Mouse (Mus musculus) cerebellum, adult 2 months (tissue): ENCODE measurements around the gene Shtn1. TPM values are rescaled to one million over a fixed set of nuclear protein-coding genes. Genes with fewer than 3 reads are reported as not detected.

Experiments
- DNase-seq, 2 experiments: peaks; one replicate each; pipeline ENCODE4 v3.0.0; 2021
- H3K27ac ChIP-seq: fragments of 200-500 bp; 2 replicates; pipeline ENCODE4 v1.5.1; 2012; ENCODE audit warnings: low read length, control low read depth, inconsistent platforms; ENCODE audit not compliant: insufficient read depth
- H3K27me3 ChIP-seq: fragments of 200-500 bp; 2 replicates; pipeline ENCODE4 v1.6.1; 2012; ENCODE audit warnings: inconsistent platforms, mild to moderate bottlenecking, low read length, moderate library complexity; ENCODE audit not compliant: control insufficient read depth, insufficient read depth
- H3K4me1 ChIP-seq: fragments of 200-500 bp; 2 replicates; pipeline ENCODE4 v1.6.1; 2011; ENCODE audit warnings: low read length; ENCODE audit not compliant: control insufficient read depth, insufficient read depth
- H3K4me3 ChIP-seq: fragments of 200-500 bp; replicated peaks from 2 replicates; pipeline ENCODE3; 2011; ENCODE audit warnings: mild to moderate bottlenecking, low read depth, low read length, control low read depth; ENCODE audit not compliant: insufficient read depth
- CTCF ChIP-seq: fragments of 200-500 bp; IDR thresholded peaks from 2 replicates; pipeline ENCODE4 v1.5.1; 2011; ENCODE audit warnings: low read depth, mild to moderate bottlenecking, control low read depth, low read length, moderate library complexity, borderline replicate concordance; ENCODE audit not compliant: insufficient read depth
- POLR2A ChIP-seq: fragments of 200-500 bp; IDR thresholded peaks from 2 replicates; pipeline ENCODE4 v1.6.1; 2011; ENCODE audit warnings: low read length, control low read depth, borderline replicate concordance; ENCODE audit not compliant: insufficient read depth
- WGBS: fragments of 180-500 bp; shearing (Covaris S2); methylation state at CpG from one replicate; pipeline ENCODE4 v1.1.7; 2018; 5-methylcytosine and 5-hydroxymethylcytosine counted together
- polyA plus RNA-seq: library from polyadenylated mRNA; depleted of rRNA; stranded (reverse); fragments of >200 nt; gene quantifications from 2 replicates; pipeline ENCODE4 v1.2.3, GENCODE M21; 2012

Shtn1 gene
- polyA plus RNA-seq, 1 experiment: 22.5 TPM

DNA sequence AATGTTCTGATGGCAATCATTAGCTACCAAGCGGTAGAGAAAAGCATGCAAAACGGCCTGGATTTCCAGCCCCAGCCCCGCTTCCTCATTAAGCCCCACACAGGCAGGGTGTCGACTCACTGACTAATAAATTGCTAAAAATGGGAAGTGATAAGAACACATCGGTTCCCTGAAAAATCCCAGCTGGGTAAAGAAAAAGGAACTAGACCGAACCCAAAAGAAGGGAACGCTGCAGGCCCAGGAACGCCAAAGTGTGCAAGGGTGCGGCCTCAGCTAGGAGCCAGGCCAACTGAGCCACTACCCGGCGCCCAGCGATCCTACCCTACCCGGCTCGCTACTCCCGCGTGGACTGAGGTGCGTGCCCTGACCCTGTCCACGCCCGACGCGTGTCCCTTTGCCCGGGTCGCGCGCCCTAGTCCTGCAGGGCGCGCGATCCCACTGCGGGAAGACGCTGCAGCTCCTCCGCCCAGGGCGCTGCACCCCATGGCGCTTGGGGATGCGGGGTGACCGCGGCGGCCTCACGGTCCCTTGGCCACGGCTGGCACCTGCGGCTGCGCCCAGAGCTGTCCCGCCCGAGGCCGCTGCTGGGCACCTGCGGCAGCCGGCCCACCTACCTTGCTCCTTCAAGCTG lies 944 bp downstream of the Shtn1 start:
- 4% methylated on average over 46 of the region's 46 CpGs for WGBS
- peak overlapping the region; percentile 90 for H3K4me3 ChIP-seq
- no peak for DNase-seq
- TF ChIP-seq CTCF (no peak), POLR2A (no peak)
- H3K4me1 ChIP-seq: peaks cover 6% of the 10 kb centered on the region
- no peaks in the 10 kb centered on the region for H3K27me3 ChIP-seq
- peak overlapping the region; percentile 31; the same call in 1 of the 2 replicates for H3K27ac ChIP-seq

DNA sequence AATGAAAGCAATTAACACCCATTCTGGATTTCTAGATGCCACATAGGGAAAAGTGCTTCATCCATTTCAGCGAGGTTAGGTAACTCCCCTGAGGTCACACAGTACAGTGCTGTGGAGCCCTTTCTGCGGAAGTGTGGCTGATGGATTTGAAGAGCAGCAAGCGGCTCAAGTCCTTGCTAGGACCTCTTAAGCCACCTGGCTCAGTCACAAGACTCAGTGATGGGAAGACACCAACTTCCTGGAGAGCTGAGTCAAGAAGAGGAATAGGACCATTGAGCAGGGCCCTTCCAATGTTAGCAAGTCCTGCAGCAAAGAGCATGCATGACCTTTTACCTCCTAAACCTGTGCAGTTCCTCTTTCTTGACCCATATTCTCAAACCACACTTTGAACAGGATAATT lies 1.5 kb downstream of the Shtn1 start:
- no peak for DNase-seq
- TF ChIP-seq POLR2A (no peak), CTCF (no peak)
- Histone ChIP-seq H3K4me3 (peak overlapping the region; percentile 90), H3K4me1 (peaks cover 6% of the 10 kb centered on the region), H3K27ac (no peak overlapping the region), H3K27me3 (no peaks in the 10 kb centered on the region)
- 72% methylated on average over 3 of the region's 3 CpGs for WGBS

DNA sequence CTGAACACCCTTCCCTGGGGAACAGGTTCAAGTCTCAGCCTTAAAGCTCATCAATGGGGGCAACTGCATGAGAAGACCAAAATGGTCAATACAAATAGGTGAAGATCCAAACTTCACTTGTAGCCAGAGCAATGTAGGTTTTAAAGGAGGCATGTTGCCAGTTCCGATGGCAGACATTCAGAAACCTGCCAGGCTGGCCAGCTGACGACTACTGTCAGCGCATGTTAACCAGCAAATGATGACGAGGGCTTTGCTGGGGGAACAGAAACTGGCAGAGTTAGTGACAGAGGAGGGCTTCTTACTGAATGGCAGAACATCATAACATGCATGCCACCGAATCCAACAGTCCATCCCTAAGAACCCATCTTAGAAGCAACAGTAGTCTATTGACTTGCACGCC lies 2.9 kb downstream of the Shtn1 start:
- H3K4me3 ChIP-seq: no peak overlapping the region
- H3K27me3 ChIP-seq: no peaks in the 10 kb centered on the region
- no peak overlapping the region for H3K27ac ChIP-seq
- H3K4me1 ChIP-seq: peaks cover 6% of the 10 kb centered on the region
- peak; percentile 30 to 38 for DNase-seq
- WGBS: 28% methylated on average over 6 of the region's 6 CpGs
- TF ChIP-seq CTCF (no peak), POLR2A (no peak)

DNA sequence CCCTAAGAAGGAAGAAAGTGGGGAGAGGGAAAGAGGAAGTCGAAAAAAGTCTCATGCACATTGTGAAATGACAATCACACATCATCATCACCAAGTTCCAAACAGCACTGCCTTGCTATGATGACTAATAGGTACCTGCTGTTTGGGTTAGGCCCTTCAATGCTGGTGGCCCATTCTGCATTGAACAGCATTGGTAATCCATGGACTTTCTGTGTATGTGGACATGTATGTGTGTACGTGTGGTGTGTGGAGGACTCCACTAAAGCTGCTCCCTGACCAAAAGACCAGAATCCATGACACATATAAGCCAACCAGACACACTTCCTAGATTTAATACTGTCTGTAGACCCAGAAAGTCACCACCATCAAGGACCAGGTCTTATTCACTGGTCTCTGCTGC lies 3.9 kb downstream of the Shtn1 start:
- DNase-seq: no peak
- TF ChIP-seq CTCF: no peak
- TF ChIP-seq POLR2A: no peak
- no peaks in the 10 kb centered on the region for H3K27me3 ChIP-seq
- H3K4me3 ChIP-seq: no peak overlapping the region
- 96% methylated on average over 2 of the region's 2 CpGs for WGBS
- H3K27ac ChIP-seq: no peak overlapping the region
- peaks cover 9% of the 10 kb centered on the region for H3K4me1 ChIP-seq

DNA sequence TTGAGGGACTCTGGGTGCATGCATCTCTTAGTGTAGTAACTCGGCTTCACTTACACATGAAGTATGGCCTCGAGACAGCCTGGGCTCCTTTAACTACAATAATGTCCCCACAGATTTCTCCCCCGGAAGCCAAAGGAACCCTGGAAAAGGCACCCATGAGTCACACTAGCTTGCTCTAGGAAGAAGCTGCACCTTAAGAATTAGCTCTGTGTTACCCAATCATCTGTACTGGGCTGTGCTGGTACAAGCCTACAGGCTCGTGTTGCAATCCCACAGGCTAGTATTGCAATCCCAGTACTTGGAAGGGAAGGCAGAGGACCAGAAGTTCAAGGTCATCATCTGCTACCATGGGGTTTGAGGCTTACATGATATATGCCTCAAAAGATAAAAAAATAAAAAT lies 4.5 kb downstream of the Shtn1 start:
- no peak for TF ChIP-seq CTCF
- TF ChIP-seq POLR2A: no peak
- Histone ChIP-seq H3K27me3 (no peaks in the 10 kb centered on the region), H3K4me3 (no peak overlapping the region), H3K27ac (no peak overlapping the region), H3K4me1 (peaks cover 9% of the 10 kb centered on the region)
- WGBS: 94% methylated on average over 4 of the region's 4 CpGs
- DNase-seq: no peak

DNA sequence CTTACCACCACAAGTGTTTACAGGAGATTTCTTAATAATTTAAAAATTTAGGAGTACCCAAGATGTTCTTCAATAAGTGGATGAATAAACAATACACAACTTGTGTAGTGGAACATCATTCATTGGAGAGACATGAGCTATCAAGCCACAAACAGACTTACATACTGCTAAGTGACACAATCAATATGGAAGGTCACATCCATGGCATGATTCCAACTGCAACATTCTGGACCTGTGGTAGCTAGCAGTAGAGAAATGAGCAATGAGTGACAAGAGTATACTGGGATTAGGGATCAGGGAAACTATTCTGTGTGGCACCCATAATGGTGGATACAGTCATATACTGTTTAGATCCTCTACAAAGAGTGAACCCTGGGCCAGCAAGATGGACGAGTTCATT lies 8.2 kb downstream of the Shtn1 start:
- 71% methylated on average over 1 of the region's 1 CpGs for WGBS
- no peak for TF ChIP-seq POLR2A
- Histone ChIP-seq H3K4me1 (peaks cover 3% of the 10 kb centered on the region; the same call in 1 of the 2 replicates), H3K27ac (no peak overlapping the region), H3K27me3 (no peaks in the 10 kb centered on the region), H3K4me3 (no peak overlapping the region)
- no peak for DNase-seq

DNA sequence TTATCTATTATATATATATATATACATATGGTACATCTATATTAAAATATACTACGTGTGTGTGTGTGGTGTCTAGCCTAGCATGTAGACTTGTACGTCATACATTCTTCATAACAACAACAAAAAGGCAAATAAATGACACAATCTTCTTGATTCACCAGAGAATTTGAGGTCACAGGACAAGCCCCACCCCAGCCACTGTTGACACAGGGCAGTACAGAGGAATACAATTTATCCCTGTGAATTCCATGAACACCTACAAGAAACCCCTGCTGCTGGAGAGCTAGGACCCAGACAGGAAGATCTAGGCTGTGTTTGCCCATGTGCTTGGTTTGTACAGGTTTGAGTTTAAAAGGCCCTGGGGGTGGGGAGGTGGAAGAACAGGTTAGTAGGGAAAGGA lies 9.2 kb downstream of the Shtn1 start:
- H3K27me3 ChIP-seq: no peaks in the 10 kb centered on the region
- 90% methylated on average over 2 of the region's 2 CpGs for whole genome bisulfite sequencing
- no peak overlapping the region for H3K27ac ChIP-seq
- H3K4me1 ChIP-seq: peaks cover 3% of the 10 kb centered on the region; the same call in 1 of the 2 replicates
- no peak overlapping the region for H3K4me3 ChIP-seq
- DNase-seq: no peak
- TF ChIP-seq CTCF (no peak), POLR2A (no peak)

DNA sequence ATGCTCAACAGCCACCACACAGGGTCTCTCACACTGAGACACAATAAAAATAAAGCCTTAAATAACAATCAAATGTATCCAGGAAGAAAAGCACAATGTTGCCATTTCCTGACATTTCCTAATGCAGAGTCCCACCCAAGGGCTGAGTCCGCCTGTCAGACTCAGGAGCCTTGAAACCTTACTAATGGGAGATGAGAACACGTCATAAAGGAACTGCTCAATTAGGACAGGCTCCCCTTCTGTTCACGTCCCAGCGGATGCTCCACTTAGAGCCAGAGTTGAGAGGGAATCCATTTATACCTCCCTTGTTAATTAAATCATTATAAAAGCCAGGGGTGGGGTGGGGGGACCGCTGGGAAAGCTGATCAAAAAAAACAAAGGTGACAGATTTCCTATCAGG lies 9.8 kb downstream of the Shtn1 start:
- peaks cover 3% of the 10 kb centered on the region; the same call in 1 of the 2 replicates for H3K4me1 ChIP-seq
- TF ChIP-seq CTCF: no peak
- TF ChIP-seq POLR2A: no peak
- no peak overlapping the region for H3K4me3 ChIP-seq
- no peaks in the 10 kb centered on the region for H3K27me3 ChIP-seq
- no peak overlapping the region for H3K27ac ChIP-seq
- DNase-seq: no peak
- 67% methylated on average over 5 of the region's 5 CpGs for WGBS

DNA sequence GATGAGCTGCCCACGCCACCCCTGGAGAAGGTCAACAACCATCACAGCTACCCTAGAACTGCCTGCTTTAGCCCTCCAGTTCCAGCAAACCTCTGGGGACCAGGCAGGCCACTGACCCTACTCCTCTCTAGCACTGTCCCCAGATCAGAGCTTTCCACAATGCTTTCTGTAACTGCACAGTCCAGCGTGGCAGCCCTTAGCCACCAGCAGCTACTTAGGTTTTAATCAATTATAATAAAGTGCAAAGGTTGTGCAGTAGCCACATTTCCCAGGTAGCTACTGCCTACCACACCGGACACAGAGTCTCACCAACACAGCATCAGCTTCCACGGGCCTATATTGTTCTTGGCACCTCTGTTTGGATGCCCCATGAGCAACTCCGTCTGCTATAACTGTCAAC lies 11.3 kb downstream of the Shtn1 start:
- Histone ChIP-seq H3K4me1 (peaks cover 3% of the 10 kb centered on the region; the same call in 1 of the 2 replicates), H3K27me3 (no peaks in the 10 kb centered on the region; the same call in 1 of the 2 replicates), H3K4me3 (no peak overlapping the region), H3K27ac (no peak overlapping the region)
- 84% methylated on average over 5 of the region's 5 CpGs for WGBS
- no peak for DNase-seq
- TF ChIP-seq CTCF (no peak), POLR2A (no peak)
